Mouse (Mus musculus) CH12.LX (cell line): ENCODE measurements around the gene Mlec.

Experiments
- CHD2 ChIP-seq: IDR thresholded peaks from 2 replicates; pipeline ENCODE4 v1.6.1; 2011; ENCODE audit warnings: low read length, improper control_type of control experiment
- CTCF ChIP-seq, 2 experiments: IDR thresholded peaks in 1 of 2; conservative IDR thresholded peaks in 1 of 2; 2 replicates each; pipeline ENCODE4 v1.5.1; 2011 to 2012; ENCODE audit warnings: low read depth in 2 of 2, low read length in 2 of 2, improper control_type of control experiment in 1 of 2, inconsistent platforms in 1 of 2, mild to moderate bottlenecking in 1 of 2, moderate library complexity in 1 of 2
- ELF1 ChIP-seq: IDR thresholded peaks from 2 replicates; pipeline ENCODE4 v1.6.1; 2014; ENCODE audit warnings: low read depth, mild to moderate bottlenecking, inconsistent platforms, low read length, improper control_type of control experiment
- GABPA ChIP-seq: IDR thresholded peaks from 2 replicates; pipeline ENCODE4 v1.6.1; 2012; ENCODE audit warnings: low read depth, low read length, improper control_type of control experiment, inconsistent platforms; ENCODE audit not compliant: insufficient replicate concordance
- JUN ChIP-seq: IDR thresholded peaks from 2 replicates; pipeline ENCODE4 v1.6.1; 2011; ENCODE audit warnings: low read depth, mild to moderate bottlenecking, low read length, improper control_type of control experiment, moderate library complexity; ENCODE audit not compliant: insufficient read depth
- KAT2A ChIP-seq: IDR thresholded peaks from 2 replicates; pipeline ENCODE4 v1.6.1; 2012; ENCODE audit warnings: low read length, improper control_type of control experiment, inconsistent platforms; ENCODE audit not compliant: insufficient replicate concordance
- MAX ChIP-seq: IDR thresholded peaks from 2 replicates; pipeline ENCODE4 v1.6.1; 2011; ENCODE audit warnings: low read length, improper control_type of control experiment
- NRF1 ChIP-seq: IDR thresholded peaks from 2 replicates; pipeline ENCODE4 v1.6.1; 2014; ENCODE audit warnings: low read depth, mild to moderate bottlenecking, inconsistent platforms, low read length, improper control_type of control experiment, moderate library complexity
- POLR2A ChIP-seq: IDR thresholded peaks from 2 replicates; pipeline ENCODE4 v1.6.1; 2011; ENCODE audit warnings: low read depth, mild to moderate bottlenecking, improper control_type of control experiment, low read length
- USF1 ChIP-seq: IDR thresholded peaks from 2 replicates; pipeline ENCODE4 v1.6.1; 2014; ENCODE audit warnings: low read depth, mild to moderate bottlenecking, inconsistent platforms, low read length, improper control_type of control experiment
- ZNF384 ChIP-seq: IDR thresholded peaks from 2 replicates; pipeline ENCODE4 v1.6.1; 2012; ENCODE audit warnings: low read depth, low read length, improper control_type of control experiment, inconsistent platforms

DNA sequence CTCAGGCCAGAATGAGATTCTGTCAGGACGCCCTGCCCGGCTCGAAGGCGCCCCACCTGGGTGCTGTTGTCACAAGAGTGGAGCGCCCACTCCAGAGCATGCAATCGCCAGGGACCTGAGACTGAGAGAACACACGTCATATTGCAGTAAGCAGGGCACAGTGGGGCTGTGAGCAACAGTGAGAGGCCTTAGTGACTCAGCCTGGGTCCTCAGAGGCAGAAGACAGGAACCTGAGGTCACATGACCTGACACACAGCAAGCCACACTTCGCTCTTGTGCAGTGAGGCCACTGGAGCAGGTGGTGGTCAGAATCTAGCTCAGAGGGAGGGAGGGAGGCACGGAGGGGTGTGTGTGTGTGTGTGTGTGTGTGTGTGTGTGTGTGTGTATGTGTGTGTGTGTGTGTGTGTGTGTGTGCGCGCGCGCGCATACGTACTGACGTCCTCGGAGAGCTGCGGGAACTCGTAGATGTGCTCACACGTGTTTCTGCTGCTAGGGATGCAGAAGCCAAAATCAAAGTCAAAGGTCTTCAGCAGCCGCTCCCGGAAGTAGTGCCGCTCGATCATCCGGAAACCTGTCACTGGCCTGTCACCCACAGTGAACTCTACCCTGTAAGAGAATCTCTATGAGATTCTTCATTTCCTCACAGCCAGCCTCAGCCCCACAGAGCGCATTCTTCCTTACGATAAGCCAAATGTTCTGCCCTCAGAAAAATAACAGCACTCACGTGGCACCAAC lies 31.2 kb downstream of the Mlec start:
- no peak for TF ChIP-seq CTCF (conservative IDR thresholded peaks at IDR 0.05 in 1 of 2, IDR thresholded peaks at IDR 0.05 in 1 of 2; ENCODE audit: low read depth in 2 of 2, low read length in 2 of 2)
- TF ChIP-seq JUN: no peak
- no peak for TF ChIP-seq POLR2A
- TF ChIP-seq MAX: peak; percentile 39; the same call in 1 of the 2 replicates
- TF ChIP-seq CHD2: no peak
- TF ChIP-seq USF1: peak; percentile 63
- no peak for TF ChIP-seq GABPA
- TF ChIP-seq KAT2A: no peak
- TF ChIP-seq NRF1: no peak
- TF ChIP-seq ZNF384: no peak
- no peak for TF ChIP-seq ELF1
